Mouse (Mus musculus) gastrocnemius, adult 2 months (tissue): ENCODE results near the gene Eml4. TPM values are rescaled to one million over a fixed set of nuclear protein-coding genes. Genes with fewer than 3 reads are reported as not detected.

Experiments
- DNase-seq: peaks from one replicate; pipeline ENCODE4 v3.0.0; 2022
- H3K27ac ChIP-seq: fragments of 200-600 bp; 2 replicates; pipeline ENCODE4 v1.8.1; 2022; ENCODE audit warnings: mild to moderate bottlenecking
- H3K4me3 ChIP-seq: fragments of 200-600 bp; 2 replicates; pipeline ENCODE4 v1.8.1; 2022; ENCODE audit warnings: mild to moderate bottlenecking, moderate library complexity
- CTCF ChIP-seq: fragments of 200-600 bp; IDR thresholded peaks from 2 replicates; pipeline ENCODE4 v1.8.1; 2022; ENCODE audit warnings: antibody characterized with exemption, mild to moderate bottlenecking, moderate library complexity
- intact Hi-C: fragments of 180-260 bp; cut with DNase I; formaldehyde crosslinking; loops from one replicate; pipeline ENCODE4 v1.15.1; 2025
- total RNA-seq, 2 experiments: library from RNA; stranded (reverse); gene quantifications; 2 replicates each; pipeline ENCODE4 v1.2.3; 2021

Gene Eml4
- total RNA-seq, 2 experiments from 2014 or later, result 1.8 to 2.6 TPM

GRCm38 (mm10) chr17:83351601-83352413 is 1.1 kb downstream of the Eml4 start:
- intact Hi-C loops, result loop anchor here (2.0 to 5.0 kb wide), 2 partner anchors 75 to 160 kb away; no protein-coding TSS in a partner anchor
- no peak for DNase-seq
- Histone ChIP-seq H3K4me3 (peak overlapping the region; percentile 87), H3K27ac (peak overlapping the region; percentile 90)
- no peak for TF ChIP-seq CTCF

GRCm38 (mm10) chr17:83352456-83352855 is 1.7 kb downstream of the Eml4 start:
- peak overlapping the region; percentile 87 for H3K4me3 ChIP-seq

GRCm38 (mm10) chr17:83353011-83353410 is 2.3 kb downstream of the Eml4 start:
- no peak for DNase-seq
- no peak for TF ChIP-seq CTCF
- intact Hi-C loops, result loop anchor here (5.0 kb wide), 1 partner anchor 159 kb away; no protein-coding TSS in a partner anchor
- H3K4me3 ChIP-seq, result no peak overlapping the region
- H3K27ac ChIP-seq, result no peak overlapping the region

More at GRCm38 (mm10) chr17:83352456-83352855, 1.7 kb downstream of the Eml4 start:
- intact Hi-C loops, result loop anchor here (5.0 kb wide), 1 partner anchor 160 kb away; no protein-coding TSS in a partner anchor
- DNase-seq, result no peak
- no peak overlapping the region for H3K27ac ChIP-seq
- TF ChIP-seq CTCF, result no peak

GRCm38 (mm10) chr17:83353460-83353859 is 2.7 kb downstream of the Eml4 start:
- no peak for TF ChIP-seq CTCF
- Histone ChIP-seq H3K27ac (no peak overlapping the region), H3K4me3 (no peak overlapping the region)
- DNase-seq, result no peak
- intact Hi-C loops, result loop anchor here (5.0 kb wide), 1 partner anchor 159 kb away; no protein-coding TSS in a partner anchor

GRCm38 (mm10) chr17:83355481-83355880 is 4.8 kb downstream of the Eml4 start:
- DNase-seq, result no peak
- no peak for TF ChIP-seq CTCF
- no peak overlapping the region for H3K4me3 ChIP-seq
- intact Hi-C loops, result no loop called here
- H3K27ac ChIP-seq, result no peak overlapping the region

GRCm38 (mm10) chr17:83359934-83360333 is 9.2 kb downstream of the Eml4 start:
- TF ChIP-seq CTCF, result no peak
- intact Hi-C loops, result no loop called here
- no peak for DNase-seq
- Histone ChIP-seq H3K27ac (no peak overlapping the region), H3K4me3 (no peak overlapping the region)

GRCm38 (mm10) chr17:83360796-83361566 is 10.2 kb downstream of the Eml4 start:
- H3K4me3 ChIP-seq, result no peak overlapping the region
- TF ChIP-seq CTCF, result no peak
- no peak overlapping the region for H3K27ac ChIP-seq
- DNase-seq, result no peak
- intact Hi-C loops, result no loop called here

- Histone ChIP-seq H3K4me3 (no peak overlapping the region), H3K27ac (no peak overlapping the region)
- no peak for DNase-seq
- intact Hi-C loops, result no loop called here
- TF ChIP-seq CTCF, result no peak
These were observed 12.3 kb downstream of the Eml4 start for GRCm38 (mm10) chr17:83363081-83363480.

- intact Hi-C loops, result no loop called here
- no peak for DNase-seq
- no peak for TF ChIP-seq CTCF
- no peak overlapping the region for H3K27ac ChIP-seq
- H3K4me3 ChIP-seq, result no peak overlapping the region
These were observed 13.6 kb downstream of the Eml4 start for GRCm38 (mm10) chr17:83364296-83364695.

GRCm38 (mm10) chr17:83365130-83365529 is 14.4 kb downstream of the Eml4 start:
- no peak for DNase-seq
- TF ChIP-seq CTCF, result no peak
- Histone ChIP-seq H3K27ac (peak overlapping the region; percentile 41; the same call in 1 of the 2 replicates), H3K4me3 (no peak overlapping the region)
- intact Hi-C loops, result no loop called here

GRCm38 (mm10) chr17:83365614-83366355 is 15.1 kb downstream of the Eml4 start:
- TF ChIP-seq CTCF, result no peak
- Histone ChIP-seq H3K27ac (peak overlapping the region; percentile 41; the same call in 1 of the 2 replicates), H3K4me3 (no peak overlapping the region; the same call in 1 of the 2 replicates)
- DNase-seq, result no peak
- intact Hi-C loops, result no loop called here

- H3K27ac ChIP-seq, result no peak overlapping the region
- intact Hi-C loops, result no loop called here
- DNase-seq, result no peak
- no peak for TF ChIP-seq CTCF
- H3K4me3 ChIP-seq, result no peak overlapping the region
These were observed 16.7 kb downstream of the Eml4 start for GRCm38 (mm10) chr17:83367387-83367786.

- Histone ChIP-seq H3K27ac (no peak overlapping the region), H3K4me3 (no peak overlapping the region)
- TF ChIP-seq CTCF, result no peak
- intact Hi-C loops, result no loop called here
- no peak for DNase-seq
These were observed 23.4 kb downstream of the Eml4 start for GRCm38 (mm10) chr17:83374123-83374522.
